Comparison of ENCODE assay signal across 29 mouse cellular contexts in the genomic region with DNA sequence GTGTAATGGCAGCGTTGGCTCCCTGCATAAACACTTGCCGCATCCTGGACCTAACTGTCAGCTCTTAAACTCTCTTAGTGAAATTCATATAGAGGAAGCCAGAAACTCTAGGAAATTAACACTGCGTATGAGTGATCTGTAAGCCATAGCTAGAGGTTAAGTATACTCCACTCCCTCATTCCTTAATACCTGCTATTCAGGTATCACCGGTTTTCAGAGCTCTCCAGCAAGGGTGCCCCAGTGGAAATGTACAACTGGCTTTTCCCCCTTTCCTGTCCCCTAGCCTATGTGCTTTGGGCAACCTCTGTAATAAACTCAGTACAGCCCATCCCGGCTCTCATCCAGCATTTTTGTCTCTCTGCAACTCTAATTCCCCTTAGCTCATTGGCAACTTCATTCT.
A peak's percentile ranks its signal among the peaks of the same experiment; 100 is the strongest.
DNase-seq lines count a peak whose midpoint lies in the region; ATAC-seq and TF ChIP-seq lines count a peak whose summit lies in the region.
"Had no signal": no experiment of that assay in that cellular context is flagged by ENCODE, and none has a peak within 500 bp of the region (broad histone marks: within the 10 kb centered on the region; RNA-seq: fewer than 3 reads in every experiment).

No protein-coding gene starts in this region.

- H3K9ac ChIP-seq in intestine, embryonic 15.5 days, result no peak overlapping the region
- no peak overlapping the region for H3K9ac ChIP-seq in intestine, postnatal 0 days (ENCODE audit: low read depth, low read length)
- no peak overlapping the region for H3K9ac ChIP-seq in lung, embryonic 16.5 days (ENCODE audit: low read length)
- no peak overlapping the region for H3K9ac ChIP-seq in embryonic facial prominence, embryonic 13.5 days
- no peak overlapping the region for H3K9ac ChIP-seq in limb, embryonic 14.5 days (ENCODE audit: low read depth, low read length, severe bottlenecking)
- H3K9ac ChIP-seq: forebrain, embryonic 12.5 days; hindbrain, embryonic 15.5 days; liver, postnatal 0 days; neural tube, embryonic 13.5 days had no signal

- 67% methylated on average over 5 of the region's 5 CpGs for WGBS in intestine, embryonic 15.5 days
- 61% methylated on average over 5 of the region's 5 CpGs for WGBS in intestine, postnatal 0 days
- WGBS in lung, embryonic 16.5 days, result 55% methylated on average over 5 of the region's 5 CpGs
- 78% methylated on average over 5 of the region's 5 CpGs for WGBS in embryonic facial prominence, embryonic 13.5 days
- WGBS in limb, embryonic 14.5 days, result 83% methylated on average over 5 of the region's 5 CpGs
- WGBS in forebrain, embryonic 10.5 days, result 95% methylated on average over 5 of the region's 5 CpGs

- no peaks in the 10 kb centered on the region for H3K27me3 ChIP-seq in intestine, embryonic 15.5 days (replicated peaks)
- H3K27me3 ChIP-seq in intestine, postnatal 0 days (replicated peaks; ENCODE audit: control insufficient read depth, insufficient read depth, low read length), result no peaks in the 10 kb centered on the region
- 0 out of 2 replicates have a peak, but pooled peaks cover 2% of the 10 kb centered on the region for H3K27me3 ChIP-seq in lung, embryonic 16.5 days (ENCODE audit: control insufficient read depth, insufficient read depth, low read depth, low read length)
- H3K27me3 ChIP-seq in embryonic facial prominence, embryonic 13.5 days, result 0 out of 2 replicates have a peak, but pooled peaks cover 3% of the 10 kb centered on the region
- H3K27me3 ChIP-seq in limb, embryonic 14.5 days (ENCODE audit: control insufficient read depth, insufficient read depth, low read length), result no peaks in the 10 kb centered on the region
- peaks cover 4% of the 10 kb centered on the region; the same call in 1 of the 2 replicates for H3K27me3 ChIP-seq in forebrain, embryonic 10.5 days (ENCODE audit: poor library complexity, severe bottlenecking)
- H3K27me3 ChIP-seq: hindbrain, embryonic 15.5 days had no signal

- peak; percentile 61; the same call in 1 of the 2 replicates for ATAC-seq in intestine, embryonic 15.5 days
- no peak for ATAC-seq in intestine, postnatal 0 days
- peak; percentile 93 for ATAC-seq in lung, embryonic 16.5 days (ENCODE audit: low read depth)
- peak; percentile 64; the same call in 1 of the 2 replicates for ATAC-seq in embryonic facial prominence, embryonic 13.5 days (ENCODE audit: insufficient number of reproducible peaks, insufficient read depth, low FRiP score, low TSS enrichment, low read depth)
- ATAC-seq in limb, embryonic 14.5 days (ENCODE audit: low FRiP score, low read depth), result no peak
- ATAC-seq in frontal cortex, adult (ENCODE audit: low TSS enrichment), result no peak
- ATAC-seq: CD4-positive, CD25-positive, alpha-beta regulatory T cell, adult 4 months; liver, postnatal 0 days; midbrain, embryonic 16.5 days had no signal

- no peak for TF ChIP-seq POLR2A in limb, embryonic 14.5 days (IDR thresholded peaks at IDR 0.05; ENCODE audit: borderline replicate concordance, extremely low read depth, insufficient read depth, insufficient read length)

- DNase-seq in lung, postnatal 10 days, result no peak
- DNase-seq in limb, embryonic 14.5 days (ENCODE audit: low spot score), result peak; percentile 40
- DNase-seq in forebrain, embryonic 10.5 days (ENCODE audit: extremely low spot score, low spot score), result no peak
- DNase-seq: adrenal gland, postnatal 25 days; cerebellum, adult 8-10 months; cerebellum, postnatal 36 days; embryo, embryonic 11 days; gastrocnemius, adult 2 months; kidney, adult 11 months; kidney, postnatal 10 days; left cerebral cortex, postnatal 4 days; liver, postnatal 0 days; retina, postnatal 1 day; right cerebral cortex, postnatal 25 days; spleen, adult 18-20 months; thymus, adult 2 months had no signal

- H3K36me3 ChIP-seq in intestine, embryonic 15.5 days, result no peaks in the 10 kb centered on the region
- no peaks in the 10 kb centered on the region for H3K36me3 ChIP-seq in intestine, postnatal 0 days (ENCODE audit: control insufficient read depth, insufficient read depth)
- H3K36me3 ChIP-seq in lung, embryonic 16.5 days (ENCODE audit: control insufficient read depth, insufficient read depth, low read length), result no peaks in the 10 kb centered on the region
- H3K36me3 ChIP-seq in embryonic facial prominence, embryonic 13.5 days, result no peaks in the 10 kb centered on the region
- H3K36me3 ChIP-seq in limb, embryonic 14.5 days (ENCODE audit: control insufficient read depth, insufficient read depth, low read length), result no peaks in the 10 kb centered on the region
- H3K36me3 ChIP-seq in forebrain, embryonic 10.5 days (replicated peaks), result peaks cover 3% of the 10 kb centered on the region; the same call in 1 of the 2 replicates
- H3K36me3 ChIP-seq: forebrain, embryonic 12.5 days; hindbrain, embryonic 15.5 days; neural tube, embryonic 13.5 days had no signal

- no peaks in the 10 kb centered on the region for H3K9me3 ChIP-seq in intestine, embryonic 15.5 days
- no peaks in the 10 kb centered on the region for H3K9me3 ChIP-seq in intestine, postnatal 0 days (ENCODE audit: control insufficient read depth)
- H3K9me3 ChIP-seq in lung, embryonic 16.5 days (ENCODE audit: control insufficient read depth, low read length), result 0 out of 2 replicates have a peak, but pooled peaks cover 2% of the 10 kb centered on the region
- peaks cover 7% of the 10 kb centered on the region; the same call in 1 of the 2 replicates for H3K9me3 ChIP-seq in embryonic facial prominence, embryonic 13.5 days
- H3K9me3 ChIP-seq in limb, embryonic 14.5 days (ENCODE audit: control insufficient read depth, low read length), result peaks cover 13% of the 10 kb centered on the region; the same call in 1 of the 2 replicates
- H3K9me3 ChIP-seq in forebrain, embryonic 10.5 days, result peaks cover 26% of the 10 kb centered on the region
- H3K9me3 ChIP-seq: hindbrain, embryonic 15.5 days had no signal

- no peaks in the 10 kb centered on the region for H3K4me1 ChIP-seq in intestine, embryonic 15.5 days (replicated peaks)
- no peaks in the 10 kb centered on the region for H3K4me1 ChIP-seq in intestine, postnatal 0 days (replicated peaks; ENCODE audit: control insufficient read depth, insufficient read depth, low read length)
- peaks cover 4% of the 10 kb centered on the region; the same call in 1 of the 2 replicates for H3K4me1 ChIP-seq in lung, embryonic 16.5 days (replicated peaks; ENCODE audit: control insufficient read depth, insufficient read depth, low read length)
- H3K4me1 ChIP-seq in embryonic facial prominence, embryonic 13.5 days, result no peaks in the 10 kb centered on the region
- H3K4me1 ChIP-seq in limb, embryonic 14.5 days (ENCODE audit: control insufficient read depth, insufficient read depth, low read length), result no peaks in the 10 kb centered on the region
- no peaks in the 10 kb centered on the region for H3K4me1 ChIP-seq in forebrain, embryonic 10.5 days
- H3K4me1 ChIP-seq: forebrain, embryonic 12.5 days; hindbrain, embryonic 15.5 days; neural tube, embryonic 13.5 days had no signal

- H3K4me2 ChIP-seq in intestine, embryonic 15.5 days (replicated peaks), result no peak overlapping the region
- no peak overlapping the region for H3K4me2 ChIP-seq in intestine, postnatal 0 days (replicated peaks; ENCODE audit: low read depth)
- no peak overlapping the region; the same call in 1 of the 2 replicates for H3K4me2 ChIP-seq in lung, embryonic 16.5 days (ENCODE audit: low read depth, low read length)
- H3K4me2 ChIP-seq in embryonic facial prominence, embryonic 13.5 days, result no peak overlapping the region
- no peak overlapping the region for H3K4me2 ChIP-seq in limb, embryonic 14.5 days (replicated peaks; ENCODE audit: low read depth, low read length, severe bottlenecking)
- H3K4me2 ChIP-seq: forebrain, embryonic 12.5 days; heart, embryonic 11.5 days; hindbrain, embryonic 15.5 days; liver, embryonic 11.5 days; neural tube, embryonic 13.5 days had no signal

- H3K27ac ChIP-seq in intestine, embryonic 15.5 days, result no peak overlapping the region
- H3K27ac ChIP-seq in intestine, postnatal 0 days (ENCODE audit: low read depth, low read length), result no peak overlapping the region
- H3K27ac ChIP-seq in lung, embryonic 16.5 days (ENCODE audit: low read length), result peak overlapping the region; percentile 86
- H3K27ac ChIP-seq in embryonic facial prominence, embryonic 13.5 days, result peak overlapping the region; percentile 55; the same call in 1 of the 2 replicates
- H3K27ac ChIP-seq in limb, embryonic 14.5 days (replicated peaks; ENCODE audit: low read depth, low read length), result no peak overlapping the region
- no peak overlapping the region for H3K27ac ChIP-seq in forebrain, embryonic 10.5 days
- H3K27ac ChIP-seq: forebrain, embryonic 12.5 days; gastrocnemius, adult 2 months; hindbrain, embryonic 15.5 days; neural tube, embryonic 13.5 days had no signal

- H3K4me3 ChIP-seq in intestine, embryonic 15.5 days (replicated peaks), result no peak overlapping the region
- no peak overlapping the region for H3K4me3 ChIP-seq in intestine, postnatal 0 days (ENCODE audit: low read depth, low read length)
- no peak overlapping the region for H3K4me3 ChIP-seq in lung, embryonic 16.5 days (ENCODE audit: low read length)
- no peak overlapping the region for H3K4me3 ChIP-seq in embryonic facial prominence, embryonic 13.5 days
- no peak overlapping the region for H3K4me3 ChIP-seq in limb, embryonic 14.5 days (replicated peaks; ENCODE audit: low read length)
- no peak overlapping the region for H3K4me3 ChIP-seq in forebrain, embryonic 10.5 days
- H3K4me3 ChIP-seq: forebrain, embryonic 12.5 days; gastrocnemius, adult 2 months; hindbrain, embryonic 15.5 days; myocyte; neural tube, embryonic 13.5 days had no signal

- no peak for TF ChIP-seq CTCF in intestine, postnatal 0 days (IDR thresholded peaks at IDR 0.05; ENCODE audit: low read depth)

Comparison
In these comparisons a context has a peak if more than half of its experiments do, and no peak if none do; other contexts are left out.
1. ATAC-seq: peak in intestine, embryonic 15.5 days (single experiment), lung, embryonic 16.5 days (single experiment) and embryonic facial prominence, embryonic 13.5 days (single experiment); none in intestine, postnatal 0 days (single experiment), limb, embryonic 14.5 days (single experiment) and frontal cortex, adult (single experiment).
2. H3K27ac ChIP-seq: peak in lung, embryonic 16.5 days (single experiment) and embryonic facial prominence, embryonic 13.5 days (single experiment); none in intestine, embryonic 15.5 days (single experiment), intestine, postnatal 0 days (single experiment), limb, embryonic 14.5 days (single experiment) and forebrain, embryonic 10.5 days (single experiment).